Mouse (Mus musculus) layer of hippocampus, postnatal 10 days (tissue): ENCODE measurements around the gene Lrig2. TPM values are rescaled to one million over a fixed set of nuclear protein-coding genes. Genes with fewer than 3 reads are reported as not detected.

ENCODE experiments used
- DNase-seq, 2 experiments: peaks; one replicate each; pipeline ENCODE4 v3.0.0; 2021; ENCODE audit warnings: low spot score in 2 of 2
- total RNA-seq, 2 experiments: library from RNA; stranded (reverse); gene quantifications; 2 replicates each; pipeline ENCODE4 v1.2.3; 2021

The Lrig2 gene
- total RNA-seq, 2 experiments from 2014 or later: 30.4 to 31.8 TPM

DNA sequence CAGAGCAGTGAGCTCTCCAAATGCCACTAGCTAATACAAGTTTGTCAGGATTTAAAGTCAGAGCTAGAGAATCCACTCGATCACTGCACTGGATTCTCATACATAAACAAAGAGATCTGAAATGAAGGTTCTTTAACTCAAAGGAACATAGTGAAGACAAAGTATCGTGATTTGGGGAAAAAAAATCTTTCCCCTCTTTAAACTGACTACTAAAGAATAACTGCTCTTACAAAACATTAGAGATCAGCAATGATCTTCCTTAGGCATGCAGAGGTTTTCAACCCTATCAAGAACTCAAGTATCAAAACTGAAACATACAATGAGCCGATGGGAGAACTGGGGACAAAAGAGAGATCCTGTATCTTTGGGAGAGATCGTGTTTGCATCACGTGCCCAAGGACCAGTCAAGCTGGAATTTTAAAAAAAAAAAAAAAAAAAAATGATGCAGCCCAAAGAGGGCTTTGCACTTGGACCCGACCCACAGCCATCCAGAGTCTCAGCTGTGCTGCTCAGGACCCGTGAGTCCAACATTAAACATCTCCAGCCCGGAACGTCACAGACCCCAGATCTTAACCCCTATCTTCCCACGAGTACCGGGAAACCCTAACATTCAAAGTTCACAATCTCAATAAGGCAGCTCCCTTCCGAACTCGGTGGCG, 818 bp downstream of the Lrig2 start:
- no peak for DNase-seq

DNA sequence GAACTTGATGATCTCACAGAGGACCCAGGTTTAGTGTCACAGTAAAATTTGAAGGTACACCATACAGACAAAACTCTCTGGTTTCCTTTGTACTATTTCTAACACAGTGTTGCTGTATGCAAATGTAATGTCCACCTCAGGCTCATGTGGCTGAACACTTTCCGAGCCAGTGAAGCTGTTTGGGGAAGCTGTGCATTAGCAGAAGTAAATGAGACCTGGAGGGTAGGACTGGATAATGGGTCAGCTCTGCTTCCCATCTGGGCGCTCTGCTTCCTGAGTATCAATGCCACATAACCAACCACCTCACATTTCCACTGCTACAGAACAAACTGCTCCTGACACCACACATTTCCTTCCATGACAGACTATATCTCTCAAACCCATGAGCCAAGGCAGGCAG, 10.1 kb downstream of the Lrig2 start:
- DNase-seq: no peak

DNA sequence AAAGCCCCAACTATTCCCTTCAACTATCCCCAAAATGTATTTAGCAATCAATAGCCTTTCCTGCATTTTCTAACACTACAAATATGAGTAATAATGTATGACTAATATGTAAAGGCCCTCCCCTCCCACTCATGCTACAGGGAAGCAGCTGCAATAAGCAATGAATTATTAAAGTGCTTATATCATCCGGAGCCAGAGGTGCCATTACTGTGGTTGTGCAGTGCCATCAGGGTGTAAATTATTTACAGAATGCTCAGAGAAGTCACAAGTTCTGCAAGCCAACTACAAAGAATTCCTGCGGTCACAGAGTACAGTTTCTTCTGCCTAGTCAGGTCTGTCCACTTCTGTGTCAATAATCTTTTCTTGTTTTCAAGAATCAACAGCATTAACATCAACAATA, 10.8 kb downstream of the Lrig2 start:
- no peak for DNase-seq

- DNase-seq: no peak
These were observed 15.5 kb downstream of the Lrig2 start for GRCm38 (mm10) chr3:104496176-104496575.

DNA sequence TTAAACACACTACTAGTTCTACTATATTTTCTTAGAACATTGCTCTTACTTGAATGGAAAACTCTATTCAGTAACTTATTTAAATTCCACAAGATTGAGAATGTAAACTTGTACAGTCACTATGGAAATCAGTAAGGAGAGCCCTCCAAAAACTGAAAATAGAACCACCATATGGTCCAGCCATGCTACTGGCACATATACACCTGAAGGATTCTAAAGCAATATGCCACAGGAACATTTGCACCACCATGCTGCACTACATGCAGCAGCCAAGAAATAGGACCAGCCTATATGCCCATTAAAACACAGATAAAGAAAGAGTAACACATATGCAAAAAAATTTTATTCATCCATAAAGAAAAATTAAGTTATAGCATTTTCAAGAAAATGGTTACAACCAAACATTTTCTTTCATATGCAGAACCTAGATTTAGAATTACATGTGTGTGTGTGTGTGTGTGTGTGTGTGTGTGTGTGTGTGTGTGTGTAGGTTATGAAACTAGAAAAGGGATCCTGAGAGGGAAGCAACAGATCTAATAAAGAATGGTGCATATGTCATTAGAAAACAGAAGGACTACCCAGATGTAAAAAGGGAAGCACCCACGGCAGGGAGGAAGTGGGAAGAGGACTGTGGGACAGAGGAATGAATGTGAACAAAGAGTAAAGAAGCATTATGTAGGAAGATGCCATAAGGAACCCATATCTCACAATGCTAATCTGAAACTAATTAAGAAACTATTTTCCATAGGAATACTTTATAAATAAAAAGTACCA, 30.6 kb downstream of the Lrig2 start:
- DNase-seq: no peak

DNA sequence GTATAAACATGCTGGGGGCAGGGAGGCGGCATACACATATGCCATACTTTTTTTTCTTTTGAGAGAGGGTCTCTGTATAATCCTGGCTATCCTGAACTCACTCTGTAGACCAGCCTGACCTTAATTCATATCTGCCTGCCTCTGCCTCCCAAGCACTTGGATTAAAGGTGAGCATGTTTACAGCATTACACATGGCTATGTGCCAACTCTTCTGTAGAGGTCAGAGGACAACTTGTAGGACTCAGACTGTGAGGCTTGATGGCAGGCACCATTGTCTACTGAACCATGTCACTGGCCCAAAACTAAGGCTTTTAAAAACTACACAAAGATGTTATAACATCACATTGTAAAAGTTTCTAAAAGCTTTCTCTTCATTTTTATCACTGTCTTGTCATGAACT, 33.7 kb downstream of the Lrig2 start:
- DNase-seq: no peak

GRCm38 (mm10) chr3:104469421-104469820, 42.3 kb downstream of the Lrig2 start:
- DNase-seq: no peak

- DNase-seq: no peak
These were observed 50.5 kb downstream of the Lrig2 start for GRCm38 (mm10) chr3:104461226-104461625.

- no peak for DNase-seq
These were observed 53.1 kb downstream of the Lrig2 start for GRCm38 (mm10) chr3:104458588-104458987.

DNA sequence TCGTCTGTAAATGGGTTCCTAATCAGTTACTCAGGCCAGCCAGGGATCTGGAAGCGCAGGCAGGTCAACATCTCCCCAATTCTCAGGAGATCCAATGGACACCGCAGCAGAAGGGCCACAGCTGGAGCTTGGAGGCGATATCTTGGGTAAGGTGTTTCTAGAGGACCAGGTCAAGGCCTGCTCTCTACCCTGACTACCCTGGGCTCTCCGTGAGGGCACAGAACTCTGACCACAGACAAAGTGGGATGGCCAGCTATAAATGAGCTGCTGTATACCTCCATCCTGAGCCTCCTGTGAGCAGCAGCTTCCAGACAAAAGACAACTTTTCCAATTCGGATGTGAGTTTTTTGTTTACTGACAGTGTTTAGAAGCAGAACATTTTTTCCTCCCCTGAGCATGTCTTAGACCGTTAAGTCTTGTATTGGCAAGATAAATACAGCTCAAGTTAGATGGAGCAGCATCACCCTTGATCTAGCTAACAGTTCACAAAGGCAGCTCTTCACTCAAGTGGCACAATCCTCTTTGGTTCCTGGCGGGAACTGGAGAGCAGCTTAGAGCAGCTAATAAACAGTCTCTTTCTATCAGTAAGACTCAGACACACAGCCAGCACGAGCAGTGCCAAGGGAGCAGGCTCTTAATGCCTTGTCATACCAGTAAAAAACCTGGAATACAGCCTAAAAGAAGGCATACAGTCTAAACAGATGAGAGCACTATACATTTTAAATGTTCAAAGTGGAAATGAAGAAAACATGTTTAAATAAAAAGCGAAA, 56.0 kb downstream of the Lrig2 start:
- no peak for DNase-seq

GRCm38 (mm10) chr3:104447240-104447639, 64.5 kb downstream of the Lrig2 start:
- no peak for DNase-seq

GRCm38 (mm10) chr3:104446689-104447088, 65.0 kb downstream of the Lrig2 start:
- no peak for DNase-seq

DNA sequence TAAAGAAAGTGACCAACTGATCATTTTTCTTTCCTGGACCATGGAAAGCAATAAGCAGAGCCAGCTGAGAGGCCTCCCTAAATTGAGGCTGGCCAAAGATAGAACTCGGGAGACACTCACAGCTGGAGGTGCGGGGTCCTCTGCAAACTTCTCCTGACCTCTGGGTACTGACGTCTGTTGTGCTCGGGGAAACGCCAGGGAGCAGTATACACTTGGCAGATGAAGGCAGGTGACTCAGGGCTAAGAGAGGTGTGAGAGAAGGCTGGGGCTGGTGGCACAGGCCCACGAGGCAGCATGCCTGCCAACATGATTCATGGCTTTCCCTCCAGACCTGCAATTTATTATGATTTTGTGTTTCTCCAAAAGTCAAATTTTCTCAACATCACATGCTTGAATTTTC, 66.1 kb downstream of the Lrig2 start:
- no peak for DNase-seq

- DNase-seq: no peak
These were observed 66.7 kb downstream of the Lrig2 start for GRCm38 (mm10) chr3:104444946-104445460.

DNA sequence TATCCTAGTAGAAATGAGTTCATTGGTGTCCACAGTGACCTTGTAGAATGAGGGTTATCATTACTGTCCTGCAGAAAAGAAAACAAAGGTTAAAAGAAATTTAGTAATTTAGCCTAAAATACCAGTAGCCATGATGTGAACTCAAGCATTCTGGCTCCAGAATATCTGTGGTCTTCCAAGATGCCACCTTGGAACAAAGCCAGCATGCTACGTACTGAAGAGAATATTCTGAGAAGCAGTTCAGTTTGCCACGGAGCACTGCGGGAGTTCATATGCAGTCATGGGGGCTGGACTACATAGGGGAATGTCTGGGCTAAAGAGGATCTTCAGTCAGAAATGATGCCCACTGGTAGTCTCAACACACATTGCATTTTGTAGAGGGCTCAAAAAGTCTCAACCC, 67.6 kb downstream of the Lrig2 start:
- DNase-seq: no peak

DNA sequence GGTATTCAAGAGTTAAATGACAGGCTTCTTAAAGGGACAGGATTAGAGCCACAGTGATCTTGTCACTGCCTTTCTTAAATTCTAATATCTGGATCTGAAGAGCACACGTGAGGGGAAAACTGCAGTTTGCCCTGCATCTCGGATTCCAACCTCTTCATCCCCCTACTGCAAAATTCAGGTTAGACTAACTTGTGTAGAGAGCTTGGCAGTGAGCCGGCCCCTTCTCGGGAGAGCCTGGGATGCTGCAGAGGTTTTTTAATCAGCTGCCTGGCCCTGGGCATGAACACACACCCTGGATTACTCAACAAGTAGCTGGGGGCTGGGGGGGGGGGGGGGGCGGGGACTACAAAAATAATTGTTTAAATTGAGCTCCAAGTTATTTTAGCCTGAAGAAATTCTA, 69.4 kb downstream of the Lrig2 start:
- DNase-seq: peak in 1 of 2 experiments; percentile 37

DNA sequence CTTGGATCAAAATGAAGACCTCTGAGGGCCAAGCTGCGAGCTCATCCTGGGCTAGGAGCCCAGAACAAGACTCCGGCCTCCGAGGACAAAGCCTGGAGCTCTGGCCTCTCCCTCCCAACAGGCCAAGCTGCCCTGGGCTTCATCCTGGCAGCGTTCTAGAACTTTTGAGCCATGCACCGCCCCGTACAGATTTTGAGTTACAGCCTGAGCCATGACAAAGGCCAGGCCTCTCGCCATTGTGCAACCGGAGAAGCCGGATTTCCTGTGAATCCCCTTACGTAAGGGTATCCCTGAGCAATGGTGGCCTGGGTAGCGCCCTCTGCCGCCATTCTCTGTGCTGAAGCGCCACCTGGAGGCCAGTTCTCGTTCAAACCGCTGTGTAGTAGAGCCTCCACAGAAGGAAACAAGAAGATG, 69.8 kb downstream of the Lrig2 start:
- DNase-seq: peak; percentile 98 to 99

DNA sequence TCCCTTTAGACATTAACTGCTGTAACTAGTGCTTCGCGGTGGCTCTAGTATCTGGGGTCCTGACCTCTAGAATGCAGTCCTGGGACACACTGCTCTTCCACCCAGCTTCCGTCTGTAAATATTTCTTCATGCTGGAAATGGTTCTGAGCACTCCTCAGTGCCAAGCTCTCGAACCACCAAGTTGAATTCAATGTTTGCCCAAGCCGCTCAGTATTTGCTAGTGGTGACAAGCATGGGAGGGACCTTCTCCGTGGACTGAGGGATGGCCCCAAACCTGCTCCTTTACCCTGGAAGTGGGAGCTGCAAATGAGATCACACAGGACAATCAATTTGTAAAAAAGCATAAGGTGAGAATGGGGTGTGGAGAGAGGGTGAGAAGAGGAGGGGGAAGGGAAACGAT, 70.3 kb downstream of the Lrig2 start:
- DNase-seq: no peak

- no peak for DNase-seq
These were observed 72.9 kb downstream of the Lrig2 start for GRCm38 (mm10) chr3:104438777-104439176.

DNA sequence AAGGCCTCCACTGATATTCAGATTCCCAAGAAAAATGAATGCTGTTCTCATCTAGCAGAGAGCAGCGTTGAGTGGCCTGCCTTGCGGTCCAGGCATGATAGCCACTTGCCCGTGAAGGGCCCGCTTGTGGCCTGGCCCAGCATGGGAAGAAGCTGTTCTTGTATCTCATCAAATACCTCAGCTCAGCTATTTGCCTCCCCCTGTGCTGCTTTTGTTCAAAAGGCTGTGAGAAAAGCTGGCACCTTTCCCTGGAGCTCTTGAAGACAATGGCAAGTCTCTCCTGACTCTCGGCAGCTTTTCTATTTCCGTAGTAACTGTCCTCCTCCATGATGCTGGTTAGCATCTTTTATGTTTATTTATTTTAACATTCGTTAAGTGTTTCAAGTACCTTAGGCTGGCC, 74.1 kb downstream of the Lrig2 start:
- DNase-seq: no peak

DNA sequence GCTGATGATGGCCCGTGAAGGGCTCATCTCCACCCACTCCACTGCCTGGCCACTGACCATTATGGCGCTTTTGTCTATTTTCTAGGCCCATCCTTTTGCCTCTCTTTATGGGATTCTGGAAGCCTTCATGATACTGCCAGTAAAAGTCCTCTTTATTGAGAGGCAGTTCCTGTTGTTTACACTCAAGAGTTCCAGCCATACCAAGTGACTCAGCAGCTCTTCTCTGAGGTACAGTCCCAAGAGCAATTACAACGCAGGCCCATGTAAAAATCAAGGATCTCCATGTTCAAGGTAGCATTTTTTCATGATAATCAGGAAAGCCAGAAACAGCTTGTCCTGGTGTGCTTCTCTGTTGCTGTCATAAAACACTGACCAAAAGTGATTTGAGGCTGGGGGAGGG, 75.8 kb downstream of the Lrig2 start:
- no peak for DNase-seq

DNA sequence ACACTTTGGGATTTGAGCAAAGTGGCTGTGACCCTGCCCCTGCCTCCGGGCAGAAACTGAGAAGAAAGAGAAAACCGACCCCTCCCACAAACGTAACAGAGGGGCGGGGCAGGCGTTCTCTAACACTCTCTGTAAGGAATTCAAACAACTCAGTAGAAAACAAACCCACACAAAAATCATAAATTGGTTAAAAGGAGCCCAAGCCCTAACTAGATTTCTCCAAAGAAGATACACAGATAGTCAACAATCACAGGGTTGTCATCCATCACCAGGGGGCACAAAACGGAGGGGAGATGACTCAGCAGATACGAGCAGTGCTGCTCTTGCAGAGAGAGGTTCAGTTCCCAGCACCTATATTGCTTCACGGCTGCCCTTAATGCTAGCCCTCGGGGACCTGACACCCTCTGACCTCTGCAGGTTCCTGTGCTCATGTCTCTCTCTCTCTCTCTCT, 77.4 kb downstream of the Lrig2 start:
- no peak for DNase-seq
